Mouse (Mus musculus) small intestine, adult 2 months (tissue): ENCODE results near the gene Hexdc. TPM values are rescaled to one million over a fixed set of nuclear protein-coding genes. Genes with fewer than 3 reads are reported as not detected.

ENCODE experiments used
- H3K27ac ChIP-seq: fragments of 200-500 bp; 2 replicates; pipeline ENCODE4 v1.5.1; 2012; ENCODE audit warnings: low read depth, low read length, control low read depth, inconsistent platforms; ENCODE audit not compliant: insufficient read depth
- H3K27me3 ChIP-seq: fragments of 200-500 bp; 2 replicates; pipeline ENCODE4 v1.6.1; 2012; ENCODE audit warnings: mild to moderate bottlenecking, moderate library complexity, low read length, inconsistent platforms; ENCODE audit not compliant: control insufficient read depth, insufficient read depth
- H3K36me3 ChIP-seq: fragments of 200-500 bp; 2 replicates; pipeline ENCODE4 v1.6.1; 2012; ENCODE audit warnings: mild to moderate bottlenecking, low read length, control low read depth, inconsistent platforms; ENCODE audit not compliant: control insufficient read depth, insufficient read depth
- H3K4me1 ChIP-seq: fragments of 200-500 bp; 2 replicates; pipeline ENCODE4 v1.6.1; 2012; ENCODE audit warnings: low read length, inconsistent platforms, mixed read lengths; ENCODE audit not compliant: control insufficient read depth, insufficient read depth, insufficient read length
- H3K4me3 ChIP-seq: fragments of 200-500 bp; 2 replicates; pipeline ENCODE4 v1.5.1; 2012; ENCODE audit warnings: low read depth, mild to moderate bottlenecking, control low read depth, inconsistent platforms, low read length, moderate library complexity
- CTCF ChIP-seq: fragments of 200-500 bp; IDR thresholded peaks from 2 replicates; pipeline ENCODE4 v1.5.1; 2012; ENCODE audit warnings: low read depth, mild to moderate bottlenecking, control low read depth, inconsistent platforms, low read length, moderate library complexity, mixed read lengths; ENCODE audit not compliant: insufficient replicate concordance, insufficient read length; ENCODE audit errors: extremely low read depth
- POLR2A ChIP-seq: fragments of 200-500 bp; IDR thresholded peaks from 2 replicates; pipeline ENCODE4 v1.6.1; 2012; ENCODE audit warnings: low read depth, mild to moderate bottlenecking, control low read depth, inconsistent platforms, low read length, moderate library complexity
- WGBS: fragments of 180-500 bp; shearing (Covaris S2); methylation state at CpG from one replicate; pipeline ENCODE4 v1.1.7; 2018; 5-methylcytosine and 5-hydroxymethylcytosine counted together
- polyA plus RNA-seq: library from polyadenylated mRNA; depleted of rRNA; stranded (reverse); fragments of >200 nt; gene quantifications from 2 replicates; pipeline ENCODE4 v1.2.3, GENCODE M21; 2012

Gene Hexdc
- polyA plus RNA-seq, 1 experiment = 27.9 TPM

GRCm38 (mm10) chr11:121200781-121201180 is 3.5 kb upstream of the Hexdc start:
- H3K36me3 ChIP-seq = no peaks in the 10 kb centered on the region
- 92% methylated on average over 6 of the region's 6 CpGs for WGBS
- peaks cover 3% of the 10 kb centered on the region; the same call in 1 of the 2 replicates for H3K4me1 ChIP-seq
- TF ChIP-seq POLR2A (no peak), CTCF (no peak)
- no peak overlapping the region for H3K4me3 ChIP-seq
- H3K27ac ChIP-seq = no peak overlapping the region
- H3K27me3 ChIP-seq = no peaks in the 10 kb centered on the region

GRCm38 (mm10) chr11:121201436-121202198 is 2.6 kb upstream of the Hexdc start:
- Histone ChIP-seq H3K27ac (no peak overlapping the region), H3K4me1 (peaks cover 3% of the 10 kb centered on the region; the same call in 1 of the 2 replicates), H3K36me3 (no peaks in the 10 kb centered on the region), H3K4me3 (no peak overlapping the region), H3K27me3 (no peaks in the 10 kb centered on the region)
- peak; percentile 55; the same call in 1 of the 2 replicates for TF ChIP-seq CTCF
- TF ChIP-seq POLR2A = no peak
- WGBS = 28% methylated on average over 11 of the region's 11 CpGs

- H3K4me3 ChIP-seq = peak overlapping the region; percentile 75
- H3K4me1 ChIP-seq = peaks cover 3% of the 10 kb centered on the region; the same call in 1 of the 2 replicates
- no peak for TF ChIP-seq CTCF
- TF ChIP-seq POLR2A = no peak
- H3K36me3 ChIP-seq = peaks cover 6% of the 10 kb centered on the region
- H3K27ac ChIP-seq = no peak overlapping the region
- WGBS = under 1% methylated on average over 5 of the region's 5 CpGs
- no peaks in the 10 kb centered on the region for H3K27me3 ChIP-seq
Observed at GRCm38 (mm10) chr11:121203859-121204160, 423 bp upstream of the Hexdc start.

GRCm38 (mm10) chr11:121216831-121217230 is 12.6 kb downstream of the Hexdc start:
- peaks cover 32% of the 10 kb centered on the region for H3K36me3 ChIP-seq
- WGBS = 95% methylated on average over 3 of the region's 3 CpGs
- no peak overlapping the region for H3K27ac ChIP-seq
- H3K27me3 ChIP-seq = no peaks in the 10 kb centered on the region
- TF ChIP-seq CTCF = no peak
- TF ChIP-seq POLR2A = no peak
- H3K4me3 ChIP-seq = no peak overlapping the region
- no peaks in the 10 kb centered on the region for H3K4me1 ChIP-seq

- no peak for TF ChIP-seq POLR2A
- no peaks in the 10 kb centered on the region for H3K4me1 ChIP-seq
- 90% methylated on average over 11 of the region's 11 CpGs for WGBS
- H3K4me3 ChIP-seq = no peak overlapping the region
- H3K27ac ChIP-seq = no peak overlapping the region
- H3K36me3 ChIP-seq = peaks cover 48% of the 10 kb centered on the region
- H3K27me3 ChIP-seq = no peaks in the 10 kb centered on the region
Observed at GRCm38 (mm10) chr11:121219776-121220175, 15.5 kb downstream of the Hexdc start.

- no peaks in the 10 kb centered on the region for H3K27me3 ChIP-seq
- TF ChIP-seq POLR2A (no peak), CTCF (no peak)
- WGBS = 91% methylated on average over 5 of the region's 5 CpGs
- no peak overlapping the region for H3K4me3 ChIP-seq
- no peak overlapping the region for H3K27ac ChIP-seq
- H3K36me3 ChIP-seq = peaks cover 54% of the 10 kb centered on the region
- no peaks in the 10 kb centered on the region for H3K4me1 ChIP-seq
Observed at GRCm38 (mm10) chr11:121220771-121221170, 16.5 kb downstream of the Hexdc start.

GRCm38 (mm10) chr11:121221321-121222010 is 17.2 kb downstream of the Hexdc start:
- peaks cover 60% of the 10 kb centered on the region for H3K36me3 ChIP-seq
- 86% methylated on average over 6 of the region's 6 CpGs for WGBS
- H3K4me3 ChIP-seq = no peak overlapping the region
- no peaks in the 10 kb centered on the region for H3K4me1 ChIP-seq
- TF ChIP-seq CTCF = no peak
- TF ChIP-seq POLR2A = no peak
- no peaks in the 10 kb centered on the region for H3K27me3 ChIP-seq
- no peak overlapping the region for H3K27ac ChIP-seq
